Mouse (Mus musculus): ENCODE measurements at regions not wholly inside any gene's neighbourhood (a gene's known extent, or its start where the extent isn't known, plus 50 kb on each side); places are given as distances from the start of the nearest gene placed in this dataset.
A peak's percentile ranks its signal among the peaks of the same experiment; 100 is the strongest.

- DNase-seq, result no peak
Observed at GRCm38 (mm10) chr7:67895166-67895565, 57.5 kb upstream of the Igf1r start.

DNA sequence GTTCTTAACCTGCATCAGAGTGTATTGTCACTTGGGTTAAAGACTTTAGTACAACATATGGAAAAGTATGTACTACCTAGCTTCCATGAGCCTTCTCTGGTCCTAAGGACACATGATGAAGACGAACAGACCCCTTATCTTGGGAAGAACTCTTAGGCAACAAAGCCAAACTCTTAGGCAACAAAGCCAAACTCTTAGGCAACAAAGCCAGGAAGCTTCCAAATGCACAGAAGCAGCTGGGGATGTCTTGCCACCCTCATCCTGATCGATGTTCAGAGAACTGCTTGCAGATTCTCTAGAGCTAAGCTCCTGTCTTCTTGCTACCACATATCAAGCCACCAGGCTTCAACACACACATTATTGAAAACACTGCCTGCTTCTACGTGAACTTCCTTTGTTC is 59.7 kb upstream of the Igf1r start:
- DNase-seq, result no peak

GRCm38 (mm10) chr7:67883040-67883439 is 69.6 kb upstream of the Igf1r start:
- DNase-seq, result no peak

GRCm38 (mm10) chr7:67882606-67883005 is 70.0 kb upstream of the Igf1r start:
- no peak for DNase-seq

GRCm38 (mm10) chr7:67878226-67878625 is 74.4 kb upstream of the Igf1r start:
- no peak for DNase-seq

GRCm38 (mm10) chr7:67877587-67877986 is 75.0 kb upstream of the Igf1r start:
- DNase-seq, result no peak

DNA sequence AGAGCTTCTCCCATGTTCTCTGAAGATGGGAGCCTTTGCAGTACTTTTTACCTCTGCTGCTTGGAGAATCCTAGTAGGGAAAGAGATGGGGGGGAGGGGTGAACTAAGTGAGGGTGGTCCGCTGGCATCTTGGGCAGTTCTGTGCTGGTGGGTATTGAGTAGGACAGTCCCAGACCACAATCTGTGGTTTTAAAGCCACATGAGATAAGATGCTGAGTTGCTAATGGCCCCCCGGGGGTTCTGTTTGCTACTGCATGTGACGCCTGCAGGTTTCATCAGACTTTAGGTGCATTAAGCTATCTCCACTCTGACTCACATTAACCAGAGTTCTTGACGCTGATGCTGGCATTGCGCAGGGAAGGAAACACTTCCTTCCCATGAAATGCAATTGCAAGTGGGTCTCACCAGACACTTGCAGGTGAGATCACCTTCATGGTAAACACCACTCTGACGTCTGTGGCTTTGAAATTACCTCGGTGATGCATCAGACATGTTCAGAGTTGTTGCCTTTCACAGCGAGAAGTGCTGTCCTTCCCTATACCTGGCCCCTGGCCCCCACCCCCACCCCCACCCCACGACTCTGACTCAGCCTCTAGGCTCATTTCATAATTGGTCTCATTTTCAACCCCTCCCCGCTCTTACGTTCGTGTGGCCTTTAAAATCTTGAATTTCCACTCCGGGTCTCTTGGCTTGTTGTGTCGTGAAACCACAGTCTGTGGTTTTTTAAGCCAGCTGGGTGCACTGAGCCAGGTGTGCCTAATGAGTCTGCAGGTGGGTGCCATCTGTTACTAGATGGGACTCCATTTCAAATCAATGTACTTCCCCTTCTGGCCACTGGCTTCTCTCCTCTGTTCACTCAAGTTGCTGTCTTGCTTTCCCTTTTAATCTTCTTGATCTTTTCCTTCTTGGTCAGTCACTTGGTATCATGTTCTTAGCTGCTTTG is 94.8 kb upstream of the Synm start:
- DNase-seq, result peak in 1 of 2 experiments; percentile 18

- DNase-seq, result no peak
Observed at GRCm38 (mm10) chr7:67852859-67853258, 93.3 kb upstream of the Synm start.

DNA sequence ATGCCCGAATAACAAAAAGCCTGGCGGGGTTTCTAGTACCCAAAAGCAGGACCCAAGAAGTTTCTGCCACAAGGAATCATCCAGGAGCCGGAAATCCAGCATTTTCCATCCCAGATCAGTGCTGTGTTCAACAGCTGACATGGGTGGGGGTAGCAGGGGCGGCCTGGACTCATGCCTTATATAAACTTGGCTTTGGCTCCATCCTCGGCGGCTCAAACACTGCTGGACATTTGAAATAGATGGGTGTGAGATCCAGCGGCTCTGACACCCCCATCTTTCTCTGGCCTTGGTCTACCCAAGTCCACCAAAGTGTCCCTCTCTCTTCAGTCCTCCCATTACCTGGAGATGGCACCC is 89.9 kb upstream of the Synm start:
- no peak for DNase-seq

- DNase-seq, result peak; percentile 83 to 87
Observed at GRCm38 (mm10) chr7:67848589-67849508, 89.3 kb upstream of the Synm start.

DNA sequence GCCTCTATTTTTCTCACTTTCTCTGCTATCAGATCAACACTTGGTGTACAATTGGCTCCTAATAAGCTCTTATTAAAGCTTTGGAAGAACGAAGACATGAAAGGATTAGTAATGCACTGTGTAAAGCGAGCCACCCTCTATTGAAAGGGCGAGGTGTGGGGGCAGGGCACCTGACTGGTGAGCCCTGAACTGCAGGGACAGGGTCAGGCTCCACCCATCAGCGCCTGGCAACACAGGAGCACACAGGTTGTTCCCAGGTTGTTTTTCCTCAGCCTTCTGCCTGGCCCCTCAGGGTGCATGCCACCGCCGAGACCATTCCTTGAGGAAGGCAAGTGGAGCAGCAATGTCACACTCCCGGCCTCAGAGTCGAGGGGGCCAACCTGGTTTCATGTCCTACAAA is 87.3 kb upstream of the Synm start:
- DNase-seq, result no peak

GRCm38 (mm10) chr7:67836984-67837383 is 77.4 kb upstream of the Synm start:
- no peak for DNase-seq

- DNase-seq, result peak; percentile 34 to 55
Observed at GRCm38 (mm10) chr7:67836117-67836949, 76.8 kb upstream of the Synm start.

- no peak for DNase-seq
Observed at GRCm38 (mm10) chr7:67831738-67832137, 72.2 kb upstream of the Synm start.

DNA sequence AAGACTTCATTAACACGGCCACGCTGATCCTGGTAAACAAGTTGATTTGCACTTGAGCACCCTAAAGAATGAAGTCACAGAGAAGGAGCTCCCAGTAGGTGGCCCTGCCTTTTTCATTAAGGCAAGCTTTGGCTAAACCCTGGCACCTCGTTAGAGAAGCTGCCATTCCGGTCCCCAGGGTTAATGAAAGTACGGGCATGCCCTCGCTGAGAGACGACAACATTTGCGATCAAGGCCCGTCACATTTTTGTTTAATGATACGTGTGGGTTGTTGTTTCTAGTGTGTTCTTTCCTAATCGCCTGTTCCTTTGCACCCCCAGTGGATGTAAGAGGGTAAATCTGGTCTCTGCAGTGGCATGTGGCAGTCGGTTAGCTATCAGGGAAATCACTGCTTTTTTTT is 67.8 kb upstream of the Synm start:
- DNase-seq, result no peak

DNA sequence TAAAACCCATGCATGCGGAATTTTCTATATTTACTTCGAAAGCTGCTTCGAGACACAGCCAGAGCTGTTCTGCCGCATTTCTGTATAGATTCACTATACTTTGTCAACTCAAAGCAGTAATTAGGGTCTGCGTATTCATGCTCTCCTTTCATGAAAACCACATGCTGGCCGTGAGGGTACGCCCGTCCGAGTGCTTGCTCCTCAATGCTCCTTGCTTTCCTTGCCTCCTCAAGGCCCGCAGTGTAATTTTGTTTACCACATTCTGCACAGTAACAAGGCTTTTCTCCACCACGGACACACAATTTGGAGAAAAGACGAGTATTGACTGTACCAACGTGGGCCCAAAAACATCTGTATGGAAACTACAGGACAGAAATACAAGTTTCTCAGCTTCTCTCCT is 67.4 kb upstream of the Synm start:
- no peak for DNase-seq

GRCm38 (mm10) chr7:67826368-67826767 is 66.8 kb upstream of the Synm start:
- no peak for DNase-seq

GRCm38 (mm10) chr7:67825636-67826280 is 66.2 kb upstream of the Synm start:
- no peak for DNase-seq

GRCm38 (mm10) chr7:67823943-67824645 is 64.6 kb upstream of the Synm start:
- peak in 1 of 2 experiments; percentile 30 for DNase-seq

DNA sequence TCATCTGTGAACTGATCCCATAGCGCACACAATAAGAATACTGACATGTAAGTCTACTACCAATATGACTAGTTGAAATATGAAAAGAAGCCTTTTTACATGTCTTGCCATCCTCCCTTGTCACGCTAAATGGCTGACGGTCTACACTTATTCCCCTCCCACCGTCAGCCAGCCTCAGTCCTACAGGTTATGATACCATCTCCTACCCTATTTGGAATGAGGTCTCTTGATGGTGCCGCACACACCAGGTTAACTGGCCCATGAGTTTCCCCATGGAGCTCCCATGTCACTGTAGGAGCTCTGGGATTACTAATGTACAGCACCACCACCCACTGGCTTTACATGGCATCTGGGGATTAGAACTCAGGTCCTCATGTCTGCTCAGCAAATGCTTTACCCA is 60.0 kb upstream of the Synm start:
- DNase-seq, result no peak

DNA sequence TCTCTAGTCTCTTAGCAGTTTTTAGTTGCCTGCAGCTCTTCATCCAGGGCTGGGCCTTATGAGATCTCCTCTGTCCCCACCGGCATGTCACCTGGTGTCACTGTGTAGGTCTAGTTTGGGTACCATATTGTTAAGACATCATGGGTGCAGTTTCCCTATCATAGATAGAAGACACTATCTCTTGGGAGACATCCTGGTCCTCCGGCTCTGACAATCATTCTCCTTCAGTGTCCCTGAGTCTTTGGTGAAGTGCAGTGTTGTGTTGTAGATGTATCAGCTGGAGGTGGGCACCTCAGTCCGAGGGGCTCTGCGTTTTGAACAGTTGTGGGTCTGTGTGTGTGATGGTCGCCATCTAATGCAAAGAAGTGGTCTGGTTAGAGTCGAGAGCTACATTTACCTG is 58.0 kb upstream of the Synm start:
- no peak for DNase-seq

GRCm38 (mm10) chr7:67814861-67815260 is 55.3 kb upstream of the Synm start:
- no peak for DNase-seq
